Mouse (Mus musculus) MEL (cell line): ENCODE data around the gene Duox1. TPM values are rescaled to one million over a fixed set of nuclear protein-coding genes. Genes with fewer than 3 reads are reported as not detected.
A peak's percentile ranks its signal among the peaks of the same experiment; 100 is the strongest.

ENCODE experiments used
- DNase-seq: peaks from one replicate; pipeline ENCODE4 v3.0.0; 2011; ENCODE audit warnings: low read depth, low spot score
- H3K27ac ChIP-seq: 2 replicates; pipeline ENCODE4 v1.5.1; 2012; ENCODE audit warnings: low read depth, mild to moderate bottlenecking, control low read depth, low read length, moderate library complexity; ENCODE audit not compliant: control insufficient read depth
- H3K27me3 ChIP-seq, 2 experiments: fragments of 150-350 bp in 1 of 2; sonication (generic) in 1 of 2; 2 replicates each; pipeline ENCODE4 v1.6.1; 2012; ENCODE audit warnings: low read length in 2 of 2, mild to moderate bottlenecking in 2 of 2, improper control_type of control experiment in 1 of 2, moderate library complexity in 1 of 2; ENCODE audit not compliant: insufficient read depth in 2 of 2, control insufficient read depth in 1 of 2
- H3K36me3 ChIP-seq, 2 experiments: 2 replicates each; pipeline ENCODE4 v1.6.1; 2012 to 2014; ENCODE audit warnings: low read length in 2 of 2, improper control_type of control experiment in 1 of 2, inconsistent platforms in 1 of 2, mild to moderate bottlenecking in 1 of 2; ENCODE audit not compliant: insufficient read depth in 2 of 2, control insufficient read depth in 1 of 2
- H3K4me1 ChIP-seq, 2 experiments: fragments of 150-350 bp in 1 of 2; sonication (generic) in 1 of 2; 2 replicates each; pipeline ENCODE4 v1.6.1; 2012; ENCODE audit warnings: low read length in 2 of 2, improper control_type of control experiment in 1 of 2, mild to moderate bottlenecking in 1 of 2; ENCODE audit not compliant: insufficient read depth in 2 of 2, control insufficient read depth in 1 of 2
- H3K4me3 ChIP-seq, 2 experiments: fragments of 150-350 bp in 1 of 2; sonication (generic) in 1 of 2; 2 replicates each; pipeline ENCODE4 v1.5.1; 2012; ENCODE audit warnings: low read depth in 2 of 2, low read length in 2 of 2, mild to moderate bottlenecking in 2 of 2, moderate library complexity in 2 of 2, control low read depth in 1 of 2, improper control_type of control experiment in 1 of 2; ENCODE audit not compliant: control insufficient read depth in 1 of 2, insufficient read depth in 1 of 2
- H3K79me2 ChIP-seq: 2 replicates; pipeline ENCODE4 v1.6.1; 2012; ENCODE audit warnings: mild to moderate bottlenecking, low read length, moderate library complexity; ENCODE audit not compliant: control insufficient read depth, poor library complexity, insufficient read depth
- H3K9ac ChIP-seq: 2 replicates; pipeline ENCODE4 v1.6.1; 2012; ENCODE audit warnings: low read depth, mild to moderate bottlenecking, control low read depth, low read length, moderate library complexity; ENCODE audit not compliant: control insufficient read depth, poor library complexity, severe bottlenecking
- H3K9me3 ChIP-seq: fragments of 150-350 bp; sonication (generic); replicated peaks from 2 replicates; pipeline ENCODE4 v1.6.1; 2012; ENCODE audit warnings: mild to moderate bottlenecking, low read length, improper control_type of control experiment, moderate library complexity; ENCODE audit not compliant: insufficient read depth
- BHLHE40 ChIP-seq: IDR thresholded peaks from 2 replicates; pipeline ENCODE4 v1.6.1; 2012; ENCODE audit warnings: low read depth, mild to moderate bottlenecking, inconsistent platforms, low read length, improper control_type of control experiment, borderline replicate concordance
- CTCF ChIP-seq, 3 experiments: IDR thresholded peaks in 2 of 3; conservative IDR thresholded peaks in 1 of 3; 2 replicates each; pipeline ENCODE4 v1.5.1; 2011 to 2012; ENCODE audit warnings: low read length in 3 of 3, low read depth in 2 of 3, mild to moderate bottlenecking in 2 of 3, improper control_type of control experiment in 1 of 3, inconsistent platforms in 1 of 3, mixed read lengths in 1 of 3, moderate library complexity in 1 of 3; ENCODE audit not compliant: control insufficient read depth in 1 of 3, insufficient read depth in 1 of 3, poor library complexity in 1 of 3, severe bottlenecking in 1 of 3
- ELF1 ChIP-seq: IDR thresholded peaks from 2 replicates; pipeline ENCODE4 v1.6.1; 2014; ENCODE audit warnings: low read depth, mild to moderate bottlenecking, inconsistent platforms, low read length, improper control_type of control experiment, moderate library complexity
- EP300 ChIP-seq, 2 experiments: IDR thresholded peaks; 2 replicates each; pipeline ENCODE4 v1.6.1; 2011; ENCODE audit warnings: improper control_type of control experiment in 2 of 2, low read length in 2 of 2, low read depth in 1 of 2, mild to moderate bottlenecking in 1 of 2
- GATA1 ChIP-seq: IDR thresholded peaks from 2 replicates; pipeline ENCODE4 v1.6.1; 2011; ENCODE audit warnings: low read depth, low read length, improper control_type of control experiment
- MAFK ChIP-seq: IDR thresholded peaks from 2 replicates; pipeline ENCODE4 v1.6.1; 2011; ENCODE audit warnings: low read depth, mild to moderate bottlenecking, low read length, improper control_type of control experiment, borderline replicate concordance
- MYC ChIP-seq: IDR thresholded peaks from 2 replicates; pipeline ENCODE4 v1.6.1; 2011; ENCODE audit warnings: low read depth, mild to moderate bottlenecking, low read length, improper control_type of control experiment, moderate library complexity
- POLR2AphosphoS2 ChIP-seq: IDR thresholded peaks from 2 replicates; pipeline ENCODE4 v1.6.1; 2011; ENCODE audit warnings: low read length, improper control_type of control experiment
- POLR2AphosphoS5 ChIP-seq: IDR thresholded peaks from 2 replicates; pipeline ENCODE4 v1.6.1; 2012; ENCODE audit warnings: low read depth, borderline replicate concordance, mild to moderate bottlenecking, inconsistent platforms, low read length, moderate library complexity, mixed read lengths
- RAD21 ChIP-seq: IDR thresholded peaks from 2 replicates; pipeline ENCODE4 v1.6.1; 2011; ENCODE audit warnings: mild to moderate bottlenecking, low read depth, low read length, improper control_type of control experiment
- RCOR1 ChIP-seq: IDR thresholded peaks from 2 replicates; pipeline ENCODE4 v1.6.1; 2012; ENCODE audit warnings: low read depth, mild to moderate bottlenecking, inconsistent platforms, low read length, improper control_type of control experiment
- SIN3A ChIP-seq: IDR thresholded peaks from 2 replicates; pipeline ENCODE4 v1.6.1; 2012; ENCODE audit warnings: low read length, improper control_type of control experiment, inconsistent platforms
- SMC3 ChIP-seq: IDR thresholded peaks from 2 replicates; pipeline ENCODE4 v1.6.1; 2011; ENCODE audit warnings: low read depth, low read length, improper control_type of control experiment
- UBTF ChIP-seq: IDR thresholded peaks from 2 replicates; pipeline ENCODE4 v1.6.1; 2012; ENCODE audit warnings: low read depth, mild to moderate bottlenecking, inconsistent platforms, low read length, improper control_type of control experiment, moderate library complexity, borderline replicate concordance; ENCODE audit not compliant: insufficient read depth
- ZKSCAN1 ChIP-seq: IDR thresholded peaks from 2 replicates; pipeline ENCODE4 v1.6.1; 2012; ENCODE audit warnings: low read depth, mild to moderate bottlenecking, inconsistent platforms, low read length, improper control_type of control experiment, moderate library complexity
- ZNF384 ChIP-seq: IDR thresholded peaks from 2 replicates; pipeline ENCODE4 v1.6.1; 2012; ENCODE audit warnings: low read depth, mild to moderate bottlenecking, inconsistent platforms, low read length, improper control_type of control experiment
- polyA plus RNA-seq, 2 experiments: library from polyadenylated mRNA; stranded (reverse) in 1 of 2; unstranded in 1 of 2; fragments of >175 nt in 1 of 2; fragments of >200 nt in 1 of 2; gene quantifications; 2 replicates each; pipeline versions ENCODE4 v1.2.1 to v1.2.4; 2012; ENCODE audit warnings: low replicate concordance in 2 of 2, low read depth in 1 of 2; ENCODE audit not compliant: insufficient read length in 2 of 2, insufficient read depth in 1 of 2, missing spikeins in 1 of 2
- total RNA-seq: library from RNA; depleted of rRNA; stranded (reverse); fragments of 300-350 nt; gene quantifications from 2 replicates; pipeline ENCODE4 v1.2.3, GENCODE M21; 2012

Gene Duox1
- total and polyA plus RNA-seq, 3 experiments, result 0.01 TPM; not detected in 2

GRCm38 (mm10) chr2:122309647-122310046 lies 5.8 kb upstream of the Duox1 start:
- peaks cover 0 to 5% of the 10 kb centered on the region in 2 experiments; a peak in 2 of 4 replicates for H3K27me3 ChIP-seq
- no peaks in the 10 kb centered on the region for H3K79me2 ChIP-seq
- no peak overlapping the region for H3K4me3 ChIP-seq
- no peak overlapping the region for H3K27ac ChIP-seq
- no peak for DNase-seq
- H3K36me3 ChIP-seq, result no peaks in the 10 kb centered on the region
- no peaks in the 10 kb centered on the region; the same call in 1 of the 2 replicates for H3K9me3 ChIP-seq
- no peak for TF ChIP-seq SIN3A
- peak; percentile 42 for TF ChIP-seq SMC3
- no peak for TF ChIP-seq EP300 (IDR thresholded peaks at IDR 0.05; ENCODE audit: low read depth in 1 of 2, low read length in 2 of 2)
- no peak for TF ChIP-seq MAFK
- no peak for TF ChIP-seq RCOR1
- TF ChIP-seq ZNF384, result no peak
- TF ChIP-seq CTCF (IDR thresholded peaks at IDR 0.05 in 2 of 3, conservative IDR thresholded peaks at IDR 0.05 in 1 of 3; ENCODE audit: control insufficient read depth in 1 of 3, insufficient read depth in 1 of 3, low read depth in 2 of 3, low read length in 3 of 3, poor library complexity in 1 of 3, severe bottlenecking in 1 of 3), result peak in 1 of 3 experiments; percentile 36; a peak in 2 of 6 replicates
- peak; percentile 24 for TF ChIP-seq RAD21
- no peak overlapping the region for H3K9ac ChIP-seq
- 0 out of 4 replicates have a peak, but pooled peaks cover 0 to 2% of the 10 kb centered on the region in 2 experiments for H3K4me1 ChIP-seq

- H3K27me3 ChIP-seq, result peaks cover 0 to 5% of the 10 kb centered on the region in 2 experiments; a peak in 2 of 4 replicates
- no peak overlapping the region for H3K27ac ChIP-seq
- TF ChIP-seq UBTF (no peak), GATA1 (no peak), BHLHE40 (no peak), ZKSCAN1 (no peak), RAD21 (no peak), SIN3A (no peak)
- no peaks in the 10 kb centered on the region; the same call in 1 of the 2 replicates for H3K9me3 ChIP-seq
- no peak for DNase-seq
- H3K79me2 ChIP-seq, result no peaks in the 10 kb centered on the region
- H3K36me3 ChIP-seq, result no peaks in the 10 kb centered on the region
- no peak overlapping the region for H3K4me3 ChIP-seq
- 0 out of 4 replicates have a peak, but pooled peaks cover 0 to 2% of the 10 kb centered on the region in 2 experiments for H3K4me1 ChIP-seq
- H3K9ac ChIP-seq, result no peak overlapping the region
These were observed 3.9 kb upstream of the Duox1 start for GRCm38 (mm10) chr2:122311561-122311960.

- Histone ChIP-seq H3K27me3 (peaks cover 1 to 2% of the 10 kb centered on the region in 2 experiments; a peak in 1 of 4 replicates), H3K27ac (no peak overlapping the region), H3K79me2 (no peaks in the 10 kb centered on the region), H3K4me3 (no peak overlapping the region), H3K9ac (no peak overlapping the region), H3K9me3 (no peaks in the 10 kb centered on the region; the same call in 1 of the 2 replicates), H3K4me1 (0 out of 4 replicates have a peak, but pooled peaks cover 0 to 2% of the 10 kb centered on the region in 2 experiments), H3K36me3 (no peaks in the 10 kb centered on the region)
- TF ChIP-seq POLR2AphosphoS2 (no peak), ELF1 (no peak), MYC (no peak), CTCF (IDR thresholded peaks at IDR 0.05 in 2 of 3, conservative IDR thresholded peaks at IDR 0.05 in 1 of 3; ENCODE audit: control insufficient read depth in 1 of 3, insufficient read depth in 1 of 3, low read depth in 2 of 3, low read length in 3 of 3, poor library complexity in 1 of 3, severe bottlenecking in 1 of 3) (peak; percentile 62 to 78 (median 72)), POLR2AphosphoS5 (no peak), MAFK (no peak), BHLHE40 (no peak), ZNF384 (peak; percentile 65)
- DNase-seq, result peak; percentile 71
These were observed 2.6 kb upstream of the Duox1 start for GRCm38 (mm10) chr2:122312722-122313417.
